Mouse (Mus musculus) intestine, embryonic 14.5 days (tissue): ENCODE data around the gene Insyn1. TPM values are rescaled to one million over a fixed set of nuclear protein-coding genes. Genes with fewer than 3 reads are reported as not detected.

Source experiments
- ATAC-seq: fragments of 200-750 bp; cut with Nextera tagmentation; replicated peaks from 2 replicates; pipeline ENCODE4 v1.8.0; 2017; ENCODE audit warnings: low read depth, moderate number of reproducible peaks, moderate TSS enrichment, moderate library complexity; ENCODE audit not compliant: low FRiP score, low TSS enrichment
- DNase-seq: peaks from one replicate; pipeline ENCODE4 v3.0.0-alpha.2; 2018; ENCODE audit warnings: low spot score
- H3K27ac ChIP-seq: fragments of 300-500 bp; sonication (generic); 2 replicates; pipeline ENCODE4 v1.5.1; 2014; ENCODE audit warnings: low read depth, mild to moderate bottlenecking, control low read depth
- H3K27me3 ChIP-seq: fragments of 300-500 bp; sonication (generic); replicated peaks from 2 replicates; pipeline ENCODE4 v1.6.1; 2014; ENCODE audit warnings: low read length, control low read depth; ENCODE audit not compliant: control insufficient read depth, insufficient read depth
- H3K36me3 ChIP-seq: fragments of 300-500 bp; sonication (generic); 2 replicates; pipeline ENCODE4 v1.6.1; 2014; ENCODE audit warnings: low read length, control low read depth; ENCODE audit not compliant: control insufficient read depth, insufficient read depth
- H3K4me1 ChIP-seq: fragments of 300-500 bp; sonication (generic); replicated peaks from 2 replicates; pipeline ENCODE4 v1.6.1; 2014; ENCODE audit warnings: low read length, control low read depth, mixed read lengths; ENCODE audit not compliant: control insufficient read depth, insufficient read depth
- H3K4me2 ChIP-seq: fragments of 300-500 bp; sonication (generic); 2 replicates; pipeline ENCODE4 v1.6.1; 2014; ENCODE audit warnings: low read length
- H3K4me3 ChIP-seq: fragments of 300-500 bp; sonication (generic); 2 replicates; pipeline ENCODE4 v1.5.1; 2014; ENCODE audit warnings: low read depth, low read length, control low read depth, mixed read lengths
- H3K9ac ChIP-seq: fragments of 300-500 bp; sonication (generic); 2 replicates; pipeline ENCODE4 v1.6.1; 2014; ENCODE audit warnings: mild to moderate bottlenecking, low read length
- H3K9me3 ChIP-seq: fragments of 300-500 bp; sonication (generic); 2 replicates; pipeline ENCODE4 v1.6.1; 2016; ENCODE audit warnings: low read length, control low read depth; ENCODE audit not compliant: control insufficient read depth
- WGBS: fragments of 180-500 bp; shearing (Covaris S2); extraction: QIAGEN DNeasy Blood & Tissue Kit; methylation state at CpG from one replicate; pipeline ENCODE4 v1.1.7; 2014; 5-methylcytosine and 5-hydroxymethylcytosine counted together
- polyA plus RNA-seq: library from polyadenylated mRNA; unstranded; fragments of >200 nt; fragmentation: Nextera tagmentation; extraction: Ambion mirVana; gene quantifications from 2 replicates; pipeline ENCODE4 v1.2.1, GENCODE M21; 2014

The Insyn1 gene
- polyA plus RNA-seq, 1 experiment from 2014 or later, result 1.9 TPM

DNA sequence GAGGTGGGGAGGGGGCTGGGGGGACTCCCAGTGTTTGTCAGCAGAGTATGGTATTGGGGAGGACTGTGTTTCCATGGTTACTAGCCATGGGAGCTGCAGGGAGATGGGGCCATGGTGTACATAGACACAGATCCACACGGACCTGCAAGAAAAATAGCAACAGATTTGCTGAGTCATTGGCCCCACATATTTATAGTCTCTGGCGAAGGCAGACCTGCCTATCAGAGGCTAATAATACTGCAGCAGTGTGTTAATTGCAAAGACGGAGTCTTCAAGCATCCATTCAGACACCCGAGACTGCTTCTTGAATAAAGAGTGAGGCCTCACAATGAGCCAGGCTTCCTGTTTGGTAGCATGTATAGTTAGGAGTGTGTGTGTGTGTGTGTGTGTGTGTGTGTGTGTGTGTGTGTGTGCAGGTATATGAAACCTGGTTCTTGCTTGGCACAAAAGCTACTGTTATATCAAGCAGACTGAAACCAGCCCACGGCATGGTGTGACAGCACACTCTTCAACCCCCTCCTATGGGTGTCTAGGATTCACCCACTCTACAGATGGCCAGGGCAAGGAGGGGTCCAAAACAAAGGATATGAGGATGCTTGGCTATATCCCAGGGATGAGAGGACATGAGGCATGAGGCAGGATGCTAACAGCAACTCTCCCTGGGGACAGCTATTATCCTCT, 20.9 kb upstream of the Insyn1 start:
- Histone ChIP-seq H3K4me1 (no peaks in the 10 kb centered on the region), H3K36me3 (no peaks in the 10 kb centered on the region), H3K9me3 (no peaks in the 10 kb centered on the region), H3K27me3 (no peaks in the 10 kb centered on the region), H3K9ac (no peak overlapping the region), H3K27ac (no peak overlapping the region), H3K4me2 (no peak overlapping the region), H3K4me3 (no peak overlapping the region)
- ATAC-seq, result no peak
- DNase-seq, result no peak
- 67% methylated on average over 5 of the region's 5 CpGs for WGBS

DNA sequence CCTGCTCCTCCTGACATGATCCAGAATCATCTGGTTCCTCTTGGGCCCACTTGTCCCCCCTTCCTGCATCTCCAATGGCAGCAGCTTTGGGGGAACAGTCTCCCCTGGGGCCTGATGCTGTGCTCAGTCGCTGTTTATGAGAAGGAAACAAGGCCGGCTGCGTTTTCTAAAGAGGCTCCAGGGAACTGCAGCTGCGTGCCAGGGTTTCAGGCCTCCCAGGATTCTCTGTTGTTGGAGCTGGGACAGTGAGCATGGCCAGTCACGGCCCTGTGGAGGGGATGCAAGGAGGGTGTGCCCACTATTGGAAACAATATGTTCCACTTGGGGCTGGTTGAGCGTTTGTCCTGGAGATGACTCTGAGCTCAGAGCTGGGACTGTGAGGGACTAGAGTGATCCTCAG, 17.9 kb upstream of the Insyn1 start:
- H3K4me1 ChIP-seq, result no peaks in the 10 kb centered on the region
- no peaks in the 10 kb centered on the region for H3K27me3 ChIP-seq
- no peak overlapping the region for H3K9ac ChIP-seq
- DNase-seq, result no peak
- H3K4me2 ChIP-seq, result no peak overlapping the region
- WGBS, result 41% methylated on average over 6 of the region's 6 CpGs
- H3K4me3 ChIP-seq, result no peak overlapping the region
- ATAC-seq, result no peak
- H3K9me3 ChIP-seq, result no peaks in the 10 kb centered on the region
- no peak overlapping the region for H3K27ac ChIP-seq
- no peaks in the 10 kb centered on the region for H3K36me3 ChIP-seq

GRCm38 (mm10) chr9:58473211-58473815, 15.1 kb upstream of the Insyn1 start:
- DNase-seq (no peak), ATAC-seq (no peak)
- Histone ChIP-seq H3K27ac (no peak overlapping the region), H3K9ac (no peak overlapping the region), H3K36me3 (no peaks in the 10 kb centered on the region), H3K4me2 (no peak overlapping the region), H3K4me3 (no peak overlapping the region), H3K9me3 (no peaks in the 10 kb centered on the region), H3K27me3 (0 out of 2 replicates have a peak, but pooled peaks cover 3% of the 10 kb centered on the region), H3K4me1 (no peaks in the 10 kb centered on the region)
- WGBS, result 70% methylated on average over 8 of the region's 8 CpGs

GRCm38 (mm10) chr9:58487076-58487475, 1.3 kb upstream of the Insyn1 start:
- WGBS, result 20% methylated on average over 3 of the region's 3 CpGs
- Histone ChIP-seq H3K9ac (no peak overlapping the region), H3K4me1 (no peaks in the 10 kb centered on the region; the same call in 1 of the 2 replicates), H3K9me3 (no peaks in the 10 kb centered on the region), H3K27me3 (peaks cover 22% of the 10 kb centered on the region), H3K4me2 (no peak overlapping the region), H3K27ac (no peak overlapping the region), H3K36me3 (no peaks in the 10 kb centered on the region; the same call in 1 of the 2 replicates), H3K4me3 (no peak overlapping the region)
- no peak for ATAC-seq
- DNase-seq, result no peak

DNA sequence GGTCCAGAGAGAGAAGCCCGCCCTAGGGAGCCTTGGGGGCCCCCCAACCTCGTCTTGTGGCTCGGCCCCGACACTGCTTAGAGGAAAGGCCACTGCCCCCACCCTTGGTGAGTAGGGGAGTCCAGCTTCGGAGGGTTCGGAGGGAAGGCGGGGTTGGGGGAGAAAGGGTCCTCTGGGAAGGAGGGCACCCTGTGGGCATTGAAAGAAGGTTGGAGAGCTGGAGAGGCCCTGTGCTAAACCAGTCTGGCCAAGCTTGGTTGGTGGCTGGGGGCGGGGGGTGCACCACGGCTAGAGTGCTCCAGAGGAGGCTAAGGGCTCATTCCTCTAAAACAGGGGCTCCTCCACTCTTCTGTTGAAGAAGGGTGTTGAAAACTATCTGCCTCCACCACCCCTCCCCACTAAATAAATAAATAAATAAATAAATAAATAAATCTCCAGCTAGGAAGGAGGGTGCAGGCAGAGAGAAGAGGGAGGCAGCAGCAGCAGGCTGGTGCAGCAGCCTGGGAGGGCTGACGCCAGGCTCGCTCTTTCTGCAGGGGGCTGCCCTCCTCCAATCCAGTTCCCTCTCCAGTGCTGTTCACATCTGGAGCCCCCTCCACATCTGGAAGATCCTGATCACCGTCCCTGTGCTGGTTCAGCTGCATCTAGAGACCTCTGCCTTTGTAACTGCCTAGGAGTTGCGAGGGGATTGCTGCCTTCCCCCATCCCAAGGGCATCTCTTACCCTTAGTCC, 896 bp downstream of the Insyn1 start:
- Histone ChIP-seq H3K27me3 (peaks cover 22% of the 10 kb centered on the region), H3K9ac (peak overlapping the region; percentile 53), H3K27ac (no peak overlapping the region), H3K4me1 (no peaks in the 10 kb centered on the region; the same call in 1 of the 2 replicates), H3K4me3 (peak overlapping the region; percentile 54), H3K9me3 (no peaks in the 10 kb centered on the region), H3K36me3 (no peaks in the 10 kb centered on the region; the same call in 1 of the 2 replicates), H3K4me2 (peak overlapping the region; percentile 99)
- WGBS, result 5% methylated on average over 13 of the region's 13 CpGs
- DNase-seq (peak; percentile 65), ATAC-seq (peak; percentile 36; the same call in 1 of the 2 replicates)

DNA sequence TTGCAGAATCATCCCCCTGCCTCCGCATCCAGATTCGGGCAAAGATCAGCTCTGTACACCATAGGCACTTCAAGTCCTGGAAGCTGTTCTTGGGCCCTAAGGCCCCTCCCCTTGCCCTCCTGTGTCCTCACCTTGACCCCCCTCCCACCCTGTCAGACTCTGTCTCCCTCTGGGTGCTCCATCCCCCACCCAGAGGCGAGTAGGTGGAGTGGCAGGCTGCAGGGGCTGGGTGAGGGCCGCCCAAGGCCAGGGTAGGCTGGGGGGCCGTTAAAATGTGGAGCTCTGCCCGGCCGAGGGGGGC, 1.4 kb downstream of the Insyn1 start:
- no peaks in the 10 kb centered on the region for H3K9me3 ChIP-seq
- H3K4me1 ChIP-seq, result no peaks in the 10 kb centered on the region; the same call in 1 of the 2 replicates
- H3K36me3 ChIP-seq, result no peaks in the 10 kb centered on the region; the same call in 1 of the 2 replicates
- ATAC-seq, result no peak
- no peak overlapping the region for H3K9ac ChIP-seq
- no peak for DNase-seq
- 17% methylated on average over 7 of the region's 7 CpGs for WGBS
- peak overlapping the region; percentile 54; the same call in 1 of the 2 replicates for H3K4me3 ChIP-seq
- H3K4me2 ChIP-seq, result peak overlapping the region; percentile 99
- H3K27me3 ChIP-seq, result peaks cover 22% of the 10 kb centered on the region
- no peak overlapping the region for H3K27ac ChIP-seq

DNA sequence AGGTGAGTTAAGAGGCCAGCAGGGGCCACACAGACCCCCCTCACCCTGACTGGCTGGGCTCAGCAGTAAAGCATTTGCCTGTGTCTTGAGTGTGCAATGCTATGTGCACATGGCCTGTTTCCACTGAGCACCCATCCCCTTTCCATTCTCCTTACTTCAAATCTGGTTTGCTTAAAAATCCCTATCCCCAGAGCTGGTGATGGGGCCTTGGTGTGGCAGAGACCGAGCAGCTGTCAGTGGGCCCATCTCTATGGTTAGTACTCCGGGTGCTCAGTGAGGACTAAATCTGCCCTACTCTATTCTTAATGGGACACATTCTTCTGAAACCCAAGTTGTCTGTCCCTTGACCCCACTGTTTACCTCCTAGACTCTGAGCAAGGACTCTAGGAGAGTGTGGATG, 2.0 kb downstream of the Insyn1 start:
- ATAC-seq (no peak), DNase-seq (no peak)
- no peaks in the 10 kb centered on the region for H3K9me3 ChIP-seq
- no peaks in the 10 kb centered on the region; the same call in 1 of the 2 replicates for H3K4me1 ChIP-seq
- no peak overlapping the region for H3K9ac ChIP-seq
- H3K4me2 ChIP-seq, result no peak overlapping the region
- H3K4me3 ChIP-seq, result no peak overlapping the region
- peaks cover 22% of the 10 kb centered on the region for H3K27me3 ChIP-seq
- H3K36me3 ChIP-seq, result no peaks in the 10 kb centered on the region; the same call in 1 of the 2 replicates
- H3K27ac ChIP-seq, result no peak overlapping the region
- WGBS, result 82% methylated on average over 2 of the region's 2 CpGs

- Histone ChIP-seq H3K4me1 (no peaks in the 10 kb centered on the region; the same call in 1 of the 2 replicates), H3K27me3 (peaks cover 3% of the 10 kb centered on the region), H3K4me3 (no peak overlapping the region), H3K9ac (no peak overlapping the region), H3K27ac (no peak overlapping the region), H3K9me3 (no peaks in the 10 kb centered on the region), H3K4me2 (no peak overlapping the region), H3K36me3 (no peaks in the 10 kb centered on the region; the same call in 1 of the 2 replicates)
- ATAC-seq (no peak), DNase-seq (no peak)
- WGBS, result 75% methylated on average over 2 of the region's 2 CpGs
These were observed 6.6 kb downstream of the Insyn1 start for GRCm38 (mm10) chr9:58495035-58495434.
